Mouse (Mus musculus) small intestine, adult 2 months (tissue): ENCODE data around the gene Prdx6. TPM values are rescaled to one million over a fixed set of nuclear protein-coding genes. Genes with fewer than 3 reads are reported as not detected.

Experiments
- H3K27ac ChIP-seq: fragments of 200-500 bp; 2 replicates; pipeline ENCODE4 v1.5.1; 2012; ENCODE audit warnings: low read depth, low read length, control low read depth, inconsistent platforms; ENCODE audit not compliant: insufficient read depth
- H3K27me3 ChIP-seq: fragments of 200-500 bp; 2 replicates; pipeline ENCODE4 v1.6.1; 2012; ENCODE audit warnings: mild to moderate bottlenecking, moderate library complexity, low read length, inconsistent platforms; ENCODE audit not compliant: control insufficient read depth, insufficient read depth
- H3K36me3 ChIP-seq: fragments of 200-500 bp; 2 replicates; pipeline ENCODE4 v1.6.1; 2012; ENCODE audit warnings: mild to moderate bottlenecking, low read length, control low read depth, inconsistent platforms; ENCODE audit not compliant: control insufficient read depth, insufficient read depth
- H3K4me1 ChIP-seq: fragments of 200-500 bp; 2 replicates; pipeline ENCODE4 v1.6.1; 2012; ENCODE audit warnings: low read length, inconsistent platforms, mixed read lengths; ENCODE audit not compliant: control insufficient read depth, insufficient read depth, insufficient read length
- H3K4me3 ChIP-seq: fragments of 200-500 bp; 2 replicates; pipeline ENCODE4 v1.5.1; 2012; ENCODE audit warnings: low read depth, mild to moderate bottlenecking, control low read depth, inconsistent platforms, low read length, moderate library complexity
- CTCF ChIP-seq: fragments of 200-500 bp; IDR thresholded peaks from 2 replicates; pipeline ENCODE4 v1.5.1; 2012; ENCODE audit warnings: low read depth, mild to moderate bottlenecking, control low read depth, inconsistent platforms, low read length, moderate library complexity, mixed read lengths; ENCODE audit not compliant: insufficient replicate concordance, insufficient read length; ENCODE audit errors: extremely low read depth
- POLR2A ChIP-seq: fragments of 200-500 bp; IDR thresholded peaks from 2 replicates; pipeline ENCODE4 v1.6.1; 2012; ENCODE audit warnings: low read depth, mild to moderate bottlenecking, control low read depth, inconsistent platforms, low read length, moderate library complexity
- WGBS: fragments of 180-500 bp; shearing (Covaris S2); methylation state at CpG from one replicate; pipeline ENCODE4 v1.1.7; 2018; 5-methylcytosine and 5-hydroxymethylcytosine counted together
- polyA plus RNA-seq: library from polyadenylated mRNA; depleted of rRNA; stranded (reverse); fragments of >200 nt; gene quantifications from 2 replicates; pipeline ENCODE4 v1.2.3, GENCODE M21; 2012

Gene Prdx6
- polyA plus RNA-seq, 1 experiment: 59.5 TPM

- 20% methylated on average over 2 of the region's 2 CpGs for WGBS
- H3K27me3 ChIP-seq: no peaks in the 10 kb centered on the region
- peaks cover 18% of the 10 kb centered on the region; the same call in 1 of the 2 replicates for H3K4me1 ChIP-seq
- no peaks in the 10 kb centered on the region for H3K36me3 ChIP-seq
- peak overlapping the region; percentile 36; the same call in 1 of the 2 replicates for H3K4me3 ChIP-seq
- TF ChIP-seq CTCF (no peak), POLR2A (no peak)
- peak overlapping the region; percentile 73; the same call in 1 of the 2 replicates for H3K27ac ChIP-seq
Measured at GRCm38 (mm10) chr1:161262542-161262941, 11.5 kb upstream of the Prdx6 start.

GRCm38 (mm10) chr1:161260761-161261160 lies 9.7 kb upstream of the Prdx6 start:
- 32% methylated on average over 2 of the region's 2 CpGs for WGBS
- H3K27ac ChIP-seq: no peak overlapping the region
- H3K4me3 ChIP-seq: no peak overlapping the region
- no peaks in the 10 kb centered on the region for H3K27me3 ChIP-seq
- no peaks in the 10 kb centered on the region for H3K36me3 ChIP-seq
- TF ChIP-seq POLR2A: no peak
- no peak for TF ChIP-seq CTCF
- peaks cover 18% of the 10 kb centered on the region; the same call in 1 of the 2 replicates for H3K4me1 ChIP-seq

- Histone ChIP-seq H3K27ac (0 out of 2 replicates have a peak overlapping the region, but pooled peaks have one; percentile 6), H3K4me3 (no peak overlapping the region), H3K4me1 (peaks cover 11% of the 10 kb centered on the region; the same call in 1 of the 2 replicates), H3K36me3 (no peaks in the 10 kb centered on the region), H3K27me3 (no peaks in the 10 kb centered on the region)
- TF ChIP-seq CTCF (no peak), POLR2A (no peak)
- 24% methylated on average over 6 of the region's 6 CpGs for WGBS
Measured at GRCm38 (mm10) chr1:161259142-161259541, 8.1 kb upstream of the Prdx6 start.

GRCm38 (mm10) chr1:161258331-161258730 lies 7.3 kb upstream of the Prdx6 start:
- TF ChIP-seq CTCF (no peak), POLR2A (no peak)
- Histone ChIP-seq H3K4me3 (no peak overlapping the region), H3K27me3 (no peaks in the 10 kb centered on the region), H3K36me3 (no peaks in the 10 kb centered on the region), H3K4me1 (peaks cover 12% of the 10 kb centered on the region; the same call in 1 of the 2 replicates), H3K27ac (no peak overlapping the region)
- WGBS: 92% methylated on average over 2 of the region's 2 CpGs

- H3K4me1 ChIP-seq: peaks cover 8% of the 10 kb centered on the region; the same call in 1 of the 2 replicates
- H3K27ac ChIP-seq: no peak overlapping the region
- no peaks in the 10 kb centered on the region for H3K27me3 ChIP-seq
- 70% methylated on average over 7 of the region's 7 CpGs for WGBS
- TF ChIP-seq POLR2A (no peak), CTCF (no peak)
- H3K4me3 ChIP-seq: no peak overlapping the region
- H3K36me3 ChIP-seq: no peaks in the 10 kb centered on the region
Measured at GRCm38 (mm10) chr1:161256918-161257317, 5.9 kb upstream of the Prdx6 start.

GRCm38 (mm10) chr1:161254361-161254760 lies 3.3 kb upstream of the Prdx6 start:
- H3K27ac ChIP-seq: no peak overlapping the region
- H3K36me3 ChIP-seq: no peaks in the 10 kb centered on the region
- WGBS: 25% methylated on average over 1 of the region's 1 CpGs
- TF ChIP-seq POLR2A (no peak), CTCF (no peak)
- peaks cover 14% of the 10 kb centered on the region; the same call in 1 of the 2 replicates for H3K4me1 ChIP-seq
- no peaks in the 10 kb centered on the region for H3K27me3 ChIP-seq
- H3K4me3 ChIP-seq: no peak overlapping the region

- Histone ChIP-seq H3K36me3 (no peaks in the 10 kb centered on the region), H3K27ac (no peak overlapping the region), H3K27me3 (no peaks in the 10 kb centered on the region), H3K4me1 (peaks cover 22% of the 10 kb centered on the region; the same call in 1 of the 2 replicates), H3K4me3 (no peak overlapping the region)
- WGBS: 59% methylated on average over 3 of the region's 3 CpGs
- no peak for TF ChIP-seq POLR2A
- no peak for TF ChIP-seq CTCF
Measured at GRCm38 (mm10) chr1:161252901-161253300, 1.9 kb upstream of the Prdx6 start.
